Mouse (Mus musculus): ENCODE measurements around the gene H2-Q7.
A peak's percentile ranks its signal among the peaks of the same experiment; 100 is the strongest.
"Not testable (repeated sequence)": the region's sequence is repeated elsewhere in the genome, so short reads cannot be mapped to it uniquely, and the experiment has no call there.

Gene H2-Q7

GRCm38 (mm10) chr17:35435577-35435976 is 3.4 kb upstream of the H2-Q7 start:
- DNase-seq (ENCODE audit: low spot score in 2 of 2) = not testable (repeated sequence)

- DNase-seq (ENCODE audit: low spot score in 2 of 2) = not testable (repeated sequence)
Measured at GRCm38 (mm10) chr17:35437386-35437936, 1.5 kb upstream of the H2-Q7 start.

GRCm38 (mm10) chr17:35438395-35438794 is 560 bp upstream of the H2-Q7 start:
- DNase-seq (ENCODE audit: low spot score in 2 of 2) = not testable (repeated sequence)

- not testable (repeated sequence) for DNase-seq (ENCODE audit: low spot score in 2 of 2)
Measured at GRCm38 (mm10) chr17:35439295-35439747, 366 bp downstream of the H2-Q7 start.

- DNase-seq (ENCODE audit: low spot score in 2 of 2) = not testable (repeated sequence)
Measured at GRCm38 (mm10) chr17:35439925-35440645, 1.1 kb downstream of the H2-Q7 start.

- DNase-seq (ENCODE audit: low spot score in 2 of 2) = not testable (repeated sequence)
Measured at GRCm38 (mm10) chr17:35442376-35442775, 3.4 kb downstream of the H2-Q7 start.

- not testable (repeated sequence) for DNase-seq (ENCODE audit: low spot score in 2 of 2)
Measured at GRCm38 (mm10) chr17:35444510-35444909, 5.6 kb downstream of the H2-Q7 start.

GRCm38 (mm10) chr17:35458247-35458646 is 19.3 kb downstream of the H2-Q7 start:
- DNase-seq (ENCODE audit: low spot score in 2 of 2) = not testable (repeated sequence)

GRCm38 (mm10) chr17:35460513-35461341 is 21.8 kb downstream of the H2-Q7 start:
- not testable (repeated sequence) for DNase-seq (ENCODE audit: low spot score in 2 of 2)

- DNase-seq (ENCODE audit: low spot score in 2 of 2) = not testable (repeated sequence)
Measured at GRCm38 (mm10) chr17:35465651-35466050, 26.7 kb downstream of the H2-Q7 start.

GRCm38 (mm10) chr17:35468936-35469335 is 30.0 kb downstream of the H2-Q7 start:
- not testable (repeated sequence) for DNase-seq (ENCODE audit: low spot score in 2 of 2)

- no peak for DNase-seq (ENCODE audit: low spot score in 2 of 2)
Measured at GRCm38 (mm10) chr17:35469842-35470751, 31.1 kb downstream of the H2-Q7 start, which contains the start of gene H2-Q10. H2-Q10 (plus strand) TSS chr17:35470089.

GRCm38 (mm10) chr17:35484066-35484465 is 45.1 kb downstream of the H2-Q7 start:
- peak; percentile 31 to 57 for DNase-seq (ENCODE audit: low spot score in 2 of 2)

GRCm38 (mm10) chr17:35485702-35486101 is 46.7 kb downstream of the H2-Q7 start:
- no peak for DNase-seq (ENCODE audit: low spot score in 2 of 2)

- no peak for DNase-seq (ENCODE audit: low spot score in 2 of 2)
Measured at GRCm38 (mm10) chr17:35486726-35487125, 47.8 kb downstream of the H2-Q7 start.

GRCm38 (mm10) chr17:35488041-35488440 is 49.1 kb downstream of the H2-Q7 start:
- DNase-seq (ENCODE audit: low spot score in 2 of 2) = no peak

- DNase-seq (ENCODE audit: low spot score in 2 of 2) = no peak
Measured at GRCm38 (mm10) chr17:35490320-35490719, 51.4 kb downstream of the H2-Q7 start.

Measured in urinary bladder, postnatal 36 days (tissue).